Mouse (Mus musculus) adrenal gland, postnatal 36 days (tissue): ENCODE measurements at regions not wholly inside any gene's neighbourhood (a gene's known extent, or its start where the extent isn't known, plus 50 kb on each side); places are given as distances from the start of the nearest gene placed in this dataset.
"Not testable (repeated sequence)": the region's sequence is repeated elsewhere in the genome, so short reads cannot be mapped to it uniquely, and the experiment has no call there.

Source experiments
- DNase-seq, 2 experiments: peaks; one replicate each; pipeline ENCODE4 v3.0.0; 2021; ENCODE audit warnings: mixed read lengths in 1 of 2

- DNase-seq, result no peak
Measured at GRCm38 (mm10) chr1:177501288-177501687, 59.1 kb downstream of the Zbtb18 start.

DNA sequence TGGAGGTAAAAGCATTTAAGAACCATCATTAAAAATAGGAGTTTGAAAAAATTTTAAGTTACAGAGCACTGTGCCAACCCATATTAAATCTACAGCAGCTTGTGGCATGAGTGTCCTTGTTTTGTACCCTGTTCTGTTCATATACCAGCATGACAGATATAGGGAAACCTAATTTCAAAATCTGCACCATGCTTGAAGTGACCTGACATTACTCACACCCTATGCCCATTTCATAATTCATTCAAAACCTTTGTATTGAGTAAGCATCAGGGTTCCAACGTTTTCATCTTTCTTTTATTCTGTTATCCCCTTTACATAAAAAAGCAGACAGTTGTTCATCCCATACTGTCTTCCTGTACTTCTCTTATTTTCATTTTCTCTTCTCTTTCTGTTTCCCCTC is 61.8 kb downstream of the Zbtb18 start:
- DNase-seq, result no peak

DNA sequence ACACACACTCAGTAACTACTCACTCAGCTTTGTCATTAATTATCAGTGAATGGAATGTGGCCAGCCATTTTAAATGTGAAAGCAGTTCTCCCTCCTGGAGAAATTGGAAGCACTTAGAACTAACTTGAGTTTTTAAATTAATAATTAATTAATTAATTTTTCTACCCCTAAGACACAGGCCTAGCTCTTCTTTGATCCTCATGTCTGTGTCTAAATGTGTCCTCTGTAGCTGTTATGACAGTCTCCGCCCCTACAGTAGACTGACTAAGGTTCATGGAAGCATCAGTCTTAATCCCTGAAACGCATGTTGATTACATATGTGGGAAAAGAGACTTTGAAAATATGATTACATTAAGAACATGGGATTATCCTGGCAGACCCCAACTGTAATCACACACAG is 62.6 kb downstream of the Zbtb18 start:
- no peak for DNase-seq

- not testable (repeated sequence) for DNase-seq
Measured at GRCm38 (mm10) chr1:177507398-177507797, 65.2 kb downstream of the Zbtb18 start.

DNA sequence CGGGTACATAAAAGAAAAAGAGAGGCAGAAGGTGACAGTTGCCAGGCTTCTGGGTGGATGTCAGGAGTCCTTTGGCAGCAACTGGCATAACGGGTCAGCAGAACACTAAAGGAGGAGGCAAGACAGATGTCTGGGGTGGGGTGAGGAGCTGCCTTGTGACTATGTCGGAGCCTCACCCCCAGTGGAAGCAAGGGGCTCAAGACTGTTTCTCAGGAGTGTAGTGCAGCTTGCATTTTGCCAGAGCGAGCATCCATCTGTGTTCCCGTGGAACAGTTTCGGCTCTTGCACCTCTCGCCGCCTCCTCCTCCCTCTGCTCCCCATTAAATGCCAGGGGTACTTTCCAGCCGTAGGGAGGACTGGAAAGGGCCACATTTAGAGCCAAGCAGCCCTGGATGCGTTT is 67.6 kb downstream of the Zbtb18 start:
- no peak for DNase-seq

GRCm38 (mm10) chr1:177512116-177512515 is 70.0 kb downstream of the Zbtb18 start:
- DNase-seq, result no peak

GRCm38 (mm10) chr1:177517934-177518610 is 75.9 kb downstream of the Zbtb18 start:
- peak in 1 of 2 experiments; percentile 12 for DNase-seq

DNA sequence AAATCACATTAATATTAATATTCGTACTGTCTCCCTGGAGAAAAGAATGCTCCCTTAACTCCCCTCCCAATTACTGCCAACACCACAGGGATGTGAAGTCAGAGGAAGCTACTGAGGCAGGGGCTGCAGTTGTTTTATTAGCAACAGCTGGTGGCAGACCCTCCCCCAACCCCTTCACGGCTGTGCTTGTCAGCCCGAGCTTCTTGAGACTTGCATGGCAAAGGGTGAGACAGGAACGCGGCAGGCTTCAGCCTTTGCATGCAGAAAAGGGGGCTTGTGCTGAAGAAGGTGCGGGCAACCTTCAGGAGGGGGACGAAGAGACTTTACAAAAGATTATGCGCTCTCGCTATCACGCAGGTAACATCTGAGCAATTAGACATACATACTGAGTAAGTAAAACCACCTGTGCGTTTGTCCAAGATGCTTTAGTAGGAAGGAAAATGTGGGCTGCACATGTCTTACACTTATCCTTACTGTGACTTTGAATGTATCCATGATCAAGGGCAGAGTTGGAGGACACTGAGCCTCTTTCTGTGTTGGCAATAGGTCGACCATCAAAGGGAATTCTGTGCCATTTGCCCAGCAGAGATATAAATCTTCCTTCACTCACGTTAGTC is 76.9 kb downstream of the Zbtb18 start:
- DNase-seq, result no peak

DNA sequence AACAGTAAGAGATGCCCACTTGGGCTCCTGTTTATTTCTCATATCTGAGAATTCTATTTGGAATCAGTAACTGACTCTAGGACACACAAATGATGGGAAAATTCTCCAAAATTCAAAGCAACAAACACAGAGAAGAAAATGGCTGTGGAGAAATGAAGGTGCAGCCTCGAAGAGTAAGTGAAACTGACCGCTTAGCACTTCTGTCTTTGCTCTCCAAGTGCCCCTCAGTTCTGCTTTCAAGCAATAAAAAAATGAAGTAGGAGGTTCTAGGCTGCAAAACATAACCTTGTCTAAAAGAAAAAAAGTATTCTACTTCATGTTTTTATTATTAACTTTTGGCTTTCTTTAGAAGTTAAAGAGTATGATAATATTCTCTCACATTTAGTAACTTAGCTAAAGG is 79.0 kb downstream of the Zbtb18 start:
- no peak for DNase-seq

GRCm38 (mm10) chr1:177525141-177525540 is 83.0 kb downstream of the Zbtb18 start:
- no peak for DNase-seq

GRCm38 (mm10) chr1:177531791-177532190 is 89.6 kb downstream of the Zbtb18 start:
- DNase-seq, result peak in 1 of 2 experiments; percentile 5

DNA sequence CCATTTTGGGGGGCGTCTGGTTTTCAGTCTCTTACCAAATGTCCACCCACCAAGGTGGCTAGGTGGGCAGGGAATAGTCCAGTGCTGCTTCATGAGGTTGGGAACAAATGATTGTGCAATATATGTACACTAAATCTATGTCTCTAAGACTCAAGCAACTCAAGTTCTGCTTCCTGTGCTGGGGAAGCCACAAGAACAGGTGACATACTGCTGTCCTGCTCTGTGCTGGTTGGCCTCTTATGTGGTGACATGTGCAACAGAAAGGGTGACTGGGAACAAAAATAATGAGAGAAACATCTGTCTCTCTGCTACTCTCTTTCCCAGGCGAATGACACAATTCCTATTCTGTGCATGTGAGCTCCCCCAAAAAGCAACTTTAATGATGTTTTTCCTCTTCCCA is 90.5 kb downstream of the Zbtb18 start:
- DNase-seq, result no peak

GRCm38 (mm10) chr1:177533332-177533731 is 91.2 kb downstream of the Zbtb18 start:
- no peak for DNase-seq

DNA sequence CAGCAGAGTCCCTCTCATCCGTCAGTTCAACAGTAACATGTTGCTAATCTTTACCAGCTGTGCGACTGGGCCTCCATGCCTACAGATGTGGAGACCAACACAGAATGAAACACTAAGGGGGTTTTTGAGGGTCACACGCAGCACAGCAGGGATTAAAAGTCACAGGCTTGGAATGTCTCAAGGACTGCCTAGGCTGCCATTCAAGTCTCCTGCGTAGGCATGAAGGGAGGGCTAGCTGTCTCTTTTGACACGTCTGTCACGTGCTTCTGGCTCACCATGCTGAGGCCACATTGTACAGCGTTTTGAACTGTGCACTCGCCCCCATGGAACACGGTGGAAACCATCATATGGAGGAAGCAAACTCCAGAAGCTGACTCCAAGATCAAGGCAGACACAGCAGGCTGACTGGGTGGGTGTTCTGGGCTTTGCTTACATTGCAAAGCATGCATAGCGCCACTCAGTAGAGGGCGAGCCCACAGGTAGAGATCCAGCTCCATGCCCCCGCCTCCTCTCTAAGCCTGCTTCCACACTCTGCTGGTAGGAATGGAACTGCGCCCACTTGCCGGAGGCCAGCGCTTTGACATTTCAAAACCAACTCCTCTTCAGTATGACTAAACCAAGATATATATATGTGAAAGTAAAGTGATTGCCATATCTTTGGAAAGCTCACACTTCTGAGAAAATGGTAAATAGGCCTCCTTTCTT is 103.0 kb downstream of the Zbtb18 start:
- no peak for DNase-seq

DNA sequence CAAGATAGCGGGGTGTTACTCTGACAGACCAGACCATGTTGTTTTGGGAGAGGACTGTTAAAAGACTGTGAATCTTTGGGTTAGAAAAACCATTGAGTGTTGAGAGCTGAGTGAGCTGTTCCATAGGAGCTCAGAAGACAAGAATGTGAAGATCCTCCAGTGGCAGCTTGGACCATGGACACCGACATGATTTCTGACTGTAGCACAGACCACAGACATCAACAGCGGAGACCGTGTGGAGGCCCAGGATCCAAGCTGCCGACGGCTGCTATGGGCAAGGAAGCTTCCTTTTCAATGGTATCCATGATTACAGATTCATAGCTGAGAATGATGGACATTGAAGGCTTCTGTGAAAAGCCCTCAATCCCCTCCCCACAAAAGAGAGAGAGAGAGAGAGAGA is 105.6 kb downstream of the Zbtb18 start:
- DNase-seq, result no peak

- peak; percentile 22 to 30 for DNase-seq
Measured at GRCm38 (mm10) chr1:177555471-177556291, 113.5 kb downstream of the Zbtb18 start.

DNA sequence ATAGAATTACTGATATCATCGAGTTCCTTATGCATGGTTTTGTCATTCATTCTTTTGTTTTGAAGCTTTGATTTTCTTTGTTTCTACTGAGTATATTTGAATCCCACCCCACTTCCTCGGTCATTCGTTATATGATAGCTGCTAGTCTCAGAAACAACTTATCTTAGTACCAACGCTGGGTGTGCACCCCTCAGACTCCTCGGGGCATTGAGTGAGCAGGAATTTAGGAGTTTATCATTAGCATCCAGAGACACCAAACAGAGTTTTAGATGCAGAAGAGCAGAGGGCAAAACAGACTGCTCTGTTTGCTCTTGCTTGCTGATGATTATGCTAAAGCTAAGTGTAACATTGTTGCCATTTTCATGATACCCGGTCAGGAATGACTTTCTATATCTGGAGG is 115.3 kb downstream of the Zbtb18 start:
- no peak for DNase-seq

- DNase-seq, result no peak
Measured at GRCm38 (mm10) chr1:177557856-177558255, 115.7 kb downstream of the Zbtb18 start.

DNA sequence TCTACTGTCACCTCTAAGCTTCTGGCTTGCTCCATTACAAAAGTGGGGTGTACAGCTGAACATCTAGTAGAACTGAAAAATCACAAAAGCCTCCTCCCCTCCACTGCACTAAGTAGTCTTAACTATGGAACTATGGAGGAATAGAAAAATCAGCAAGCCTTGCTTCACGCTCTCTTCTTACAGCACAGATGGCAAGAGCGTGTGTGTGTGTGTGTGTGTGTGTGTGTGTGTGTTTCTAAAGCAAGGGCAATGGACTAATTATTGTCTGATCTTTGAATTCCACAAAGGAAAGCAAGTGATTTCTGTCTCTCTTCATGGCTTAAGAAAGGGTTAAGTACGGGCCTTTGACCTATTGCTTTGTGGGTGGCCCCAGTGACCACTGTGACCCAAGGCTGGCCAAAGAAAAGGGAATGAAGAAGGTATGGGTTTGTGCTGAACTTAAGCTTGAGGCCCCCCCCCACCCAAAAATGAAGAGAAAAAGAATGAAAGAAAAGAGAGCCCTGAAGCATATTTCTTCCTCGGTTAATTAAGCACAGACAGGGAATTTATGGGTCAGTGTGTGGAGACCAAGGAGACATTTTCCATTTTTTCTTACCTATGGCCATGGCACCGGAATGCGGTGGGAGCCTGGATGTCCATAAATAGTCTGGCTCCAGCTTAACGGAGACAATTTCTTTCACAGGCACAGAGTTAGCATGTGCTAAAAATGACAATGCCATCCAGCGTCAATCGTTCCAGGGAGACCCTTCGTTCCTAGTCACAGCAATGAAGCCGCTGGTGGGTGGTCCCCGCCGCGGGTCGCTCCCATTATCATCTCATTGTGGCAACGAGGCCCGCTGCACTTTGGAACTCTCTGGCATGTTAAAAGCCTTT is 119.8 kb downstream of the Zbtb18 start:
- DNase-seq, result no peak

DNA sequence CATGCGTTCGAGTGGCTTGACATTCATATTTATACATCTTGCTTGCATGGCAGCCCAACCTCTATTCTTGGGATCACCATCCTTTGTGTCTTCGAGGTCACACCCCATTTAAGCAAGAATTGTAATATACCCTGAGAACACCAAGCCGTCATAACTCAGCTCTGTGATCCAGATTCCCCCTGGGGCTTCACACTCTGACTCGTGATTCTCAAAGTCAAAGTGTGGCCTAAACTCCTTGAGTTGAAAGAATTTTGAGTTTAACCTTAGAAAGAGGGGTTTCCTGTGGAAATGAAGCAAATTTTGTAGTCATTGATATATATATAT is 120.4 kb downstream of the Zbtb18 start:
- DNase-seq, result no peak

DNA sequence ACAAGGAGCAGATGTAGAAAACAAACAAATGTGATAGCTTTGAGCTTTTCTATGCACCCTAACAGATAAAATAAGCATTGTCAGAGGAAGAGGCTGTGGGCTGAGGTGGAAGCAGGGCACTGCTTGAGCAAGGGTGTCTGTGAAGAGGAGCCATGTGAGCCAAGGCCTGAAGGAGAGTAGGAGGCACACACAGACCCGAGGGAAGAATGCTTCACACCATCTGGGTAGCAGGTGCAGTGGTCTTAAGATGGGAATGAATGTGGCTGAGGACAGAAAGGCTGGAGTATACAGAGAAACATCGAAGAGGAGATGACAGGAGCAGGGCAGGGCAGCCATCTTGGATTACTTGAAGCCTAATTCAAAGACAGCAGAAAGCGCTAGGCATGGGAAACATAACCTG is 123.5 kb downstream of the Zbtb18 start:
- no peak for DNase-seq
